Mouse (Mus musculus): ENCODE measurements around the gene Dab2.

DNA sequence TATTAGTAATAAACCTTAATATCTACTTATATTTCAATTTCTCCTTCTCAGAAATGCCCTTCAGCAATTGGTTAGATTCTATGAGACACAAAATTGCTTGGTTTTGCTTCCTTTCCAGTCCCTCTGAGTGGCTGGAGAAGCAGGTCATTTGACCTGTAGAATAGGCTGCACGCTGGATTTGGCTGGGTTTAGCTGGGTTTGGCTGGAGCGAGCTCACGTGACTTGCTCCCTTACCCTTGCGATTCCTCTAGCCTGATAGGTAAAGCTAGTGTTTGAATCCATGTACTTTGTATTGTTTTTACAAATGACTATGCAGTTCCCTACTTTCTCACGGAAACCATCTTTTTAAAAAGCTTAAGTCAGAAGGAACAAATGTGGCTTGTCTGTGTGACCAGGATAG, 76.4 kb downstream of the Dab2 start:
- TF ChIP-seq POLR2A (IDR thresholded peaks at IDR 0.05; ENCODE audit: borderline replicate concordance, low read depth, low read length): no peak
- TF ChIP-seq CTCF (IDR thresholded peaks at IDR 0.05; ENCODE audit: low read depth, low read length): no peak
